9 mouse cellular contexts compared by ENCODE assay signal in the genomic region with DNA sequence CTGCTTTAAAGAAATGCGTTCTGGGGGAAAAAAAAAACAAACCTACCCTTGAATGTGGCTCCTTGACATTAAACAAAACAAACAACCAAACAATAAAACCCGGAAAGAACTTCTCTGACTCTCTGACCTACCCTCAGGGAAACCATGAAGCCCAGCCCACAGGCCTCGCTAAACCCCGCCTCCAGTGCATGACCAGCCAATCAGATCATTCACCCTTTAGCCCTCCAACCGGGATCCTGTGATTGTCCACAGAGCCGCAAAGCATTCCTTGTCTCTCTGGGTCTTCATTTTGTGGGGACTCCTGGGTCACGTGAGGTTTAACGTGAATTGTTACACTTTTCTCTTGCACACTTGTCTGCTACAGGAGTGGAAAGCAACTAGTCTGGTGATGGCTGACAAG. TPM values are rescaled to one million over a fixed set of nuclear protein-coding genes. Genes with fewer than 3 reads are reported as not detected.
A peak's percentile ranks its signal among the peaks of the same experiment; 100 is the strongest.
DNase-seq lines count a peak whose midpoint lies in the region; ATAC-seq and TF ChIP-seq lines count a peak whose summit lies in the region.
"Had no signal": no experiment of that assay in that cellular context is flagged by ENCODE, and none has a peak within 500 bp of the region (broad histone marks: within the 10 kb centered on the region; RNA-seq: fewer than 3 reads in every experiment).

No protein-coding gene starts in this region.

- H3K9ac ChIP-seq in intestine, embryonic 14.5 days (ENCODE audit: low read length), result no peak overlapping the region
- H3K9ac ChIP-seq in intestine, embryonic 16.5 days (ENCODE audit: low read depth, low read length), result no peak overlapping the region
- H3K9ac ChIP-seq: midbrain, embryonic 12.5 days had no signal

- H3K36me3 ChIP-seq in intestine, embryonic 14.5 days (ENCODE audit: control insufficient read depth, insufficient read depth, low read length), result no peaks in the 10 kb centered on the region
- H3K36me3 ChIP-seq in intestine, embryonic 16.5 days (ENCODE audit: control insufficient read depth, insufficient read depth, low read length), result no peaks in the 10 kb centered on the region
- H3K36me3 ChIP-seq: midbrain, embryonic 12.5 days had no signal

- peaks cover 7% of the 10 kb centered on the region; the same call in 1 of the 2 replicates for H3K4me1 ChIP-seq in intestine, embryonic 14.5 days (replicated peaks; ENCODE audit: control insufficient read depth, insufficient read depth, low read length)
- H3K4me1 ChIP-seq in intestine, embryonic 16.5 days (ENCODE audit: control insufficient read depth, insufficient read depth, low read length), result peaks cover 8% of the 10 kb centered on the region
- H3K4me1 ChIP-seq in cerebellum, adult 2 months (ENCODE audit: control insufficient read depth, insufficient read depth, low read length), result no peaks in the 10 kb centered on the region

- H3K27ac ChIP-seq in intestine, embryonic 14.5 days (ENCODE audit: low read depth), result no peak overlapping the region
- H3K27ac ChIP-seq in intestine, embryonic 16.5 days (ENCODE audit: low read length), result no peak overlapping the region
- no peak overlapping the region for H3K27ac ChIP-seq in cerebellum, adult 2 months (ENCODE audit: insufficient read depth, low read length)
- H3K27ac ChIP-seq: midbrain, embryonic 12.5 days had no signal

- no peak for DNase-seq in intestine, embryonic 14.5 days (ENCODE audit: low spot score)
- DNase-seq in c-Kit-positive CD71-positive TER-119-negative erythroid progenitor cells, embryonic 14.5 days (ENCODE audit: low read depth), result peak; percentile 68
- peak; percentile 60 for DNase-seq in kidney, adult 9 months
- DNase-seq in lung, postnatal 4 days, result peak; percentile 65 to 67
- no peak for DNase-seq in right cerebral cortex, postnatal 14 days
- DNase-seq in cerebellum, adult 2 months, result no peak
- no peak for DNase-seq in cerebellum, adult 18-20 months

- H3K9me3 ChIP-seq in intestine, embryonic 14.5 days (ENCODE audit: control insufficient read depth, low read length), result no peaks in the 10 kb centered on the region
- no peaks in the 10 kb centered on the region for H3K9me3 ChIP-seq in intestine, embryonic 16.5 days (ENCODE audit: control insufficient read depth, low read length)
- H3K9me3 ChIP-seq: midbrain, embryonic 12.5 days had no signal

- H3K4me2 ChIP-seq in intestine, embryonic 14.5 days (ENCODE audit: low read length), result peak overlapping the region; percentile 2; the same call in 1 of the 2 replicates
- no peak overlapping the region for H3K4me2 ChIP-seq in intestine, embryonic 16.5 days (ENCODE audit: low read depth, low read length)
- H3K4me2 ChIP-seq: midbrain, embryonic 12.5 days had no signal

- no peak for ATAC-seq in intestine, embryonic 14.5 days (replicated peaks; ENCODE audit: low FRiP score, low TSS enrichment, low read depth)
- no peak for ATAC-seq in intestine, embryonic 16.5 days

- H3K4me3 ChIP-seq in intestine, embryonic 14.5 days (ENCODE audit: low read depth, low read length), result no peak overlapping the region
- no peak overlapping the region for H3K4me3 ChIP-seq in intestine, embryonic 16.5 days (ENCODE audit: low read length)
- H3K4me3 ChIP-seq in cerebellum, adult 2 months (replicated peaks; ENCODE audit: insufficient read depth, low read depth, low read length), result no peak overlapping the region
- H3K4me3 ChIP-seq: midbrain, embryonic 12.5 days had no signal

- WGBS in intestine, embryonic 14.5 days, result 32% methylated on average over 8 of the region's 8 CpGs
- 29% methylated on average over 8 of the region's 8 CpGs for WGBS in intestine, embryonic 16.5 days
- 42% methylated on average over 8 of the region's 8 CpGs for WGBS in cerebellum, adult 2 months

- no peak for TF ChIP-seq POLR2A in cerebellum, adult 2 months (IDR thresholded peaks at IDR 0.05; ENCODE audit: borderline replicate concordance, insufficient read depth, low read length)

- H3K27me3 ChIP-seq in intestine, embryonic 14.5 days (replicated peaks; ENCODE audit: control insufficient read depth, insufficient read depth, low read length), result no peaks in the 10 kb centered on the region
- H3K27me3 ChIP-seq in intestine, embryonic 16.5 days (replicated peaks; ENCODE audit: control insufficient read depth, insufficient read depth, low read length), result no peaks in the 10 kb centered on the region
- H3K27me3 ChIP-seq in cerebellum, adult 2 months (ENCODE audit: control insufficient read depth, insufficient read depth, low read length), result no peaks in the 10 kb centered on the region
- H3K27me3 ChIP-seq: midbrain, embryonic 12.5 days had no signal

- TF ChIP-seq CTCF in cerebellum, adult 2 months (IDR thresholded peaks at IDR 0.05; ENCODE audit: borderline replicate concordance, insufficient read depth, low read depth, low read length), result no peak

RNA-seq across cellular contexts. Expression of a gene that starts 37.8 kb away (rescaled TPM):
- 159 and 165 TPM in 2 replicates for polyA plus RNA-seq in intestine, embryonic 14.5 days (2014; fragmentation: Nextera tagmentation; extraction: Ambion mirVana)
- polyA plus RNA-seq in intestine, embryonic 16.5 days (2015; fragmentation: Nextera tagmentation; extraction: Ambion mirVana), result 79.7 and 89.1 TPM in 2 replicates
- polyA plus RNA-seq in cerebellum, adult 2 months (2012; rRNA removed), result 20.4 and 23.2 TPM in 2 replicates

Comparison
In these comparisons a context has a peak if more than half of its experiments do, and no peak if none do; other contexts are left out.
1. DNase-seq: peak in c-Kit-positive CD71-positive TER-119-negative erythroid progenitor cells, embryonic 14.5 days (single experiment), kidney, adult 9 months (single experiment) and lung, postnatal 4 days (2 of 2); none in intestine, embryonic 14.5 days (single experiment), right cerebral cortex, postnatal 14 days (single experiment), cerebellum, adult 2 months (0 of 2) and cerebellum, adult 18-20 months (0 of 2).